Comparison of ENCODE assay signal across 23 mouse cellular contexts in the genomic region with DNA sequence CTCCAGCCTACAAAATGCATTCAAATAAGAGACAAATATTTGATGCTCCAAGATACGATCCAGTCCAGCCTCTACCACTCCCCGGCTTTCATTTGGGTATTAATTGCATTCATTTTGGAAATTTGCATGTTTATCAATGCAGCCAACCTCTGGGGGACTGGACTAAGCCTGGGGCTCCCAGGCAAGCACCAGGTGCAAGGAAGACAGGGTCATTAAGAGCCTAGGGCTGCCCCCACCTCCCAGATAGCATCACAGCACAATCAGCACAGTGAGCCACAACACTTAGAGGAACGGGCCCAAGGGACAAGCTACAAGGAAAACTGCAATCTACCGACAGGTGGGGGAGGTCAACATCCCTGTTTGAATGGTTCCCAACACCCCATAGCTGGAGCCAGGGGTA. TPM values are rescaled to one million over a fixed set of nuclear protein-coding genes. Genes with fewer than 3 reads are reported as not detected.
"Had no signal": no experiment of that assay in that cellular context is flagged by ENCODE, and none has a peak within 500 bp of the region (broad histone marks: within the 10 kb centered on the region; RNA-seq: fewer than 3 reads in every experiment).

No protein-coding gene starts in this region.

- ATAC-seq: hindbrain, embryonic 16.5 days; inflammation-experienced regulatory T-cells, adult 6 months; intestine, embryonic 15.5 days; intestine, postnatal 0 days had no signal

- H3K27ac ChIP-seq: gastrocnemius, adult 2 months; heart, embryonic 10.5 days; intestine, embryonic 15.5 days; layer of hippocampus, adult 2 months; left cerebral cortex, adult 2 months; limb, embryonic 10.5 days; limb, embryonic 12.5 days had no signal

- H3K4me1 ChIP-seq: heart, embryonic 12.5 days; intestine, embryonic 15.5 days had no signal

- DNase-seq: gastrocnemius, adult 2 months; gastrocnemius, postnatal 10 days; gastrocnemius, postnatal 25 days; heart, adult 18-20 months; heart, postnatal 10 days; heart, postnatal 4 days; kidney, adult 18-20 months; kidney, adult 8-10 months; kidney, postnatal 10 days; kidney, postnatal 25 days; kidney, postnatal 4 days; liver had no signal

- H3K9me3 ChIP-seq: heart, embryonic 10.5 days; heart, embryonic 12.5 days; intestine, embryonic 15.5 days; limb, embryonic 10.5 days had no signal

- H3K4me2 ChIP-seq: heart, embryonic 12.5 days; intestine, embryonic 15.5 days; limb, embryonic 12.5 days; liver, embryonic 11.5 days had no signal

- H3K9ac ChIP-seq: heart, embryonic 12.5 days; intestine, embryonic 15.5 days; limb, embryonic 12.5 days had no signal

- H3K36me3 ChIP-seq: heart, embryonic 10.5 days; heart, embryonic 12.5 days; intestine, embryonic 15.5 days; limb, embryonic 10.5 days; limb, embryonic 12.5 days had no signal

- H3K4me3 ChIP-seq: gastrocnemius, adult 2 months; heart, embryonic 10.5 days; heart, embryonic 12.5 days; intestine, embryonic 15.5 days; layer of hippocampus, adult 2 months; left cerebral cortex, adult 2 months; limb, embryonic 10.5 days; limb, embryonic 12.5 days had no signal

RNA-seq across cellular contexts. Expression of a gene that starts 28.8 kb away (rescaled TPM):
- polyA plus RNA-seq: inflammation-experienced regulatory T-cells, adult 6 months had no signal
